Mouse (Mus musculus): ENCODE results near the gene Itga2b.

Itga2b gene

DNA sequence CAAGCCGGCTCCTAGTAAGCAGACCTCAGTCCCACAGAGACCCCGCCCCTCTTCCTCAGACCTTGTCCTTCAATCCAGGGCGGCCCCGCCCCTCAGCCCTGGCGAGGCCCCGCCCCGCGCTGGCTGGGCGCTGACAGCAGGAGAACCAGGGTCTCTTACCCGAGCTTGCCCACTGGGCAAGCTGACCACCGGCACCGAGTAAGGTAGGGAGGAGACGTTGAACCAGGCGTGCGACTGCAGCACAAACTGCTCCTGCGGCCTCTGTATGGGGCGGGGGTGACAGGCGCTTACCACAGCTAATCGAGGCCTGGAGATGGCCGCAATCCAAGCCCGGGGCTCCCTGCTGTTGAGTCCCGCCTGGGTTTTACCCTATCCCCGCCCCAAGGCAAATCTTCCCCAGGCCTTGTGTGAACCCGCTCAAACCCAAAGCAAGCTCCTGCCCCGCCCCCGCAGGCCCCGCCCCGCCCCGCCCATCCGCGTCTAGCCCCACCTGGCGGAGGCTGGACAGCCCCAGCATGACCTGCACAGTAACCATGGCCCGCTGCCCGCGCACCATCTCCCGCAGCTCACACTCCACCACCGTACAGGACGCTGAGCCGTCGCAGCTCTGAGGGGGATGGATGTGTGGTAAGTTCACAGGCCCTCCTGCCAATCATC lies 14.1 kb downstream of the Itga2b start:
- peak; percentile 65 to 69 for DNase-seq (ENCODE audit: low spot score in 2 of 2)

DNA sequence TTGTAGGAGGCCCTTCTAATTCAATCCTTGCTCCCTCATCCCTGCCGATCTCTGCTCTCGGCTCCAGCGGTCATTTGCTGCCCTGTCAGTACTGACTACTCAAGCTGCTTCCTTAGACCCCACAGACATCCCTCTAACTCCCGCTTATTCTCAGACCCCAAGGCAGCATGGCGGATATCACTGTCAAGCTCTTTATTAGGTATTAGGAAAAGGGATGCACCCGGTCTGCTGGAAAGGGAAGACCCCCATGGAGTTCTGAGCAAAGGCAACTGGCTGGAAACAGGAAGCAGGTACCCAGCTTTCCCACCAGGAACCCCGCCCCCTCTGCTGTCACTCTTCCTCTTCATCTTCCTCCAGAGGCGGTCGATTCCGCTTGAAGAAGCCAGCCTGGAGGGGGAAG lies 16.8 kb downstream of the Itga2b start:
- no peak for DNase-seq (ENCODE audit: low spot score in 2 of 2)

DNA sequence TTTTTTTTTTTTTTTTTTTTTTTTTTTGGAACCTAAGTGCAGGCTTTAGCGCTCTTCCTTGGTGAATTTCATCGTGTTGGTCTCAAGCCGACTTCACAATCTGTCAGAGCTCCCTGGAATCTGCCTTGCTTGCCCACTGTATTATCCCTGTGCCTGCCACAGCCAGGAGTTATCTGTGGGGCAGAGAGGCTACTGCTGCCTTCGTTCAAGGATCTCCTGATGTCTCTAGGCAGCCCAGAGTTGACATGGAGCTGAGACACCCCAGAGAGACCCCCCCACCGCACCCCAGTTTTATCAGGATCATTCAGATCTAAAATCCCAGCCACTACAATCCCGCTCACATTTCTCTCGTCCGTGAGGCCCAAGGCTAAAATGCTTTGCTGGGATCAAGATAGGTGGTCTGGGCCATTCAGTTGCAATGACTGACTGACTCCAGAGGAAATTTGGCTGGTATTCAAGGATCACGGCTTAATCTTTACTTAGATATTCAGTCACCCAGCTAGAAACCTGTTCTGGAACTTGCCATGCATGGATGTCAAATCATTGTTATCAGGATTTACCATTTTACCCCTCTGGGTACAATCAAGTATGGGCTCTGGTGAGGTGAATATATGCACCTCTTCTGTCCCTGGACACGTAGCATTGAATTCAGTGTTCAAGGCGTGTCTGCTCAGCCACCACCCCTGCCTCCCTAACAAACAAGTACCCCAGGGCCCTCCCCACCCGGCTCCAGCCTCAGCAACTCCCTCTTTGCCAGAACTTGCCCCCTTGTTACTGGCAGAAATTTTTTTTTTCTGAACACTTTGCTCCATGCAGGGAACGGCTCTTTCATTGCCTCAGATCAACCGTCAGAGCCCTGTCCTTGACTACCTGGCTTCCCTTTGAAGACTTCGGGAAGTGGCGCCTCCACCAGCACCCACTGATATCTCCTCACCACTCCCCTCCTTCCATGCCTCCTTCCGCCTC lies 20.6 kb downstream of the Itga2b start:
- no peak for DNase-seq (ENCODE audit: low spot score in 2 of 2)

DNA sequence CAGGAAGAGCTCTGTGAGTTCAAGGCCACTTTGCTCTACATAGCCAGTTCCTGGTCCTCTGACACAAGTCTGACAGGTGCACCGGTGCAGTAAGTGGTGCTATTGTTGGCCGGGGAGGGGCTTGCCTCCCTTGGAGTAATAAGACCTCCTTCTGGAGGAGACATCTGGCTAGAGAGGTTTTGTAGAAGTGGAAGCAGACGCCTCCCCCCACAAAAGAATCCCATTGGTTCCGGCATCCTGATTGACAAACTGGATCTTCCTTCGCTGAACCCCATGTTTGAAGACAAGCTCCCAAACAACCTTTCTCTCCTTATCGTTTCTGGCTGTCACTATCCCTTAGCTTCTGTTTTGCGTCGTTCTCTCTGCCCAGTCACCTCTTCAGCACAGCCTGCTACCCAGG lies 21.6 kb downstream of the Itga2b start:
- DNase-seq (ENCODE audit: low spot score in 2 of 2): no peak

DNA sequence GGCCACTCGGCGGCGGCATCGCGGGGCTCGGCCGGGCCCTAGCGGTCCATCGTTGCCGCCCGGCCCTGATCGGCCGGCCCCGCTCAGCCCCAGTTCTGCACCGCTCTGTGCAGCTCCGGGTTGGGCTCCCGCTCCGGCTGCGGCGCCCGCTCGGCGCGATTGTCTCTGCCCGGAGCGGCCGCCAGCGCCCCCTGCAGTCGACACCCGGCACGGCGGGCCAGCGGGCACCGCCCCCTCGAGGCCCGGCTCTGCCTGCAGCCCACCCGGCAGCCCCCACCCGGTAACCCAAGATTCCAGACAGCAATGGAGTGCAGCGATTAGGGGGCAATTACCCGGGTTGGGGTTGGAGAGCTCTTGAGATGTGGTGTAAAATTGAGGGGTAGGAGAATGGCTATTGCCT lies 22.4 kb downstream of the Itga2b start, which contains the start of gene Fam171a2:
Gene Fam171a2, minus strand, starts transcription at position 186 of the 400 bp plus-strand sequence.
- DNase-seq (ENCODE audit: low spot score in 2 of 2): peak in 1 of 2 experiments; percentile 65

DNA sequence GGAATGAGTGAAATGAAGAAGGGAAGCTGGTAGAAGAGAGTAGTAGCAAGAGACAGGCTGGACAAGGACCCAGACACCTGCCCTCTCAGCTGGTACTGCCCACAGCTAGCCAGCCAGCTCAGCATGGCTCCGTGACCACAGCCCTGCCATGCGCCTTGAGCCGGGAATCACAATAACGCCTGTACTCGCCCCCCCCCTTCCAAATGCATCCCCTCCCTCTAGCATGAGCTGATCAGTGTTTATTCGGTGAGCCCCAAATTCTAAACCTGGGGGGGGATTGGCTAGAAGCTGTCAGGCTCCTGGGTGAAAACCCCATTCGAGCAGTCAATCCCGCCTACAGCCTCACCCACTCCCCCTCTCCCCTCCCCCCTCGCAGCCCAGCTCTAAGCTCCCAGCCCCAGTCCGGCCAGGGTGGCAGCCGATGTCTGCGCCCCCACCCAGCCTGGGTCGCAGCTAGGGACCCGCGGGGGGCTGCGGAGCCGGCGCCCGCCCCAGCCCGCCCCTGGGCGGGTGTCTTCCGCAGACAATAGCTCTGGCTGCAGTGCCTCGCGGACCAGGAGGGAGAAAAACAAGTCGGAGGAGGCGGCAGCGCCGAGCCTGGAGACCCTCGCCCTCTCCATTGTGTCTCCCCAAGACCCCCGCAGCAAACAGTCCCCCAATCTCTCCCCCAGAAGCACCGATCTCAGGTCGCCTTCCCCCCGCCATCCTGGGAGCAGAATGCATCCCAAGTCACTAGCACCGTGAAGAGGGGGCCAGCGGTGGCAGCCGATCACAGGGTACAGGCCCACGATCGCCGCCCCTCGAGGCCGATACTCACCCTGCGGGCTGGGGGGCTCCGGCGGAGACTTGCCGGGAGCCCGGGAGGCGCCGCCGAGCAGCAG lies 23.1 kb downstream of the Itga2b start:
- DNase-seq (ENCODE audit: low spot score in 2 of 2): no peak

DNA sequence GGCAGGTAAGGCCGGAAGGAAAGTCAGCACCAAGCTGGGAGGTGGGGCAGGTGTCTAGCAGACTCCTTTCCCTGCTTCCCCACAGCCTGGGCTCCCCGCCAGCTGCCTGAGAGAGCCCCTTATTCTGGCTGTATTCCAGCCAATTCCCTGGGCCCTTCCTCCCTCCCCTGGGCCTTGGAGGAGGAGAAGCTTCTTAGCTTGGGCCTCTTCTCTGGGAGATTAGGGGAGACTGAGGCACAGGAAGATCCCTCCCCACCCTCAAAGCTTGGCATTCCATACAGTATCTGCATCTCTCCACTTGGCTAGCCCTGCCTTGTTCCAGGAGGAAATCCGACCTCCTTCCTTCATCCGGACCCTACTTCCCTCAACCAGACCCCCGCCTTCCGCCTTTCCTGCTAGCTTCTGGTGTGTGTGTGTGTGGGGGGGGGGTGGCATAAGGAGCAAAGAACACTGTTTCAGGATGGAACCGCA lies 24.0 kb downstream of the Itga2b start:
- no peak for DNase-seq (ENCODE audit: low spot score in 2 of 2)

DNA sequence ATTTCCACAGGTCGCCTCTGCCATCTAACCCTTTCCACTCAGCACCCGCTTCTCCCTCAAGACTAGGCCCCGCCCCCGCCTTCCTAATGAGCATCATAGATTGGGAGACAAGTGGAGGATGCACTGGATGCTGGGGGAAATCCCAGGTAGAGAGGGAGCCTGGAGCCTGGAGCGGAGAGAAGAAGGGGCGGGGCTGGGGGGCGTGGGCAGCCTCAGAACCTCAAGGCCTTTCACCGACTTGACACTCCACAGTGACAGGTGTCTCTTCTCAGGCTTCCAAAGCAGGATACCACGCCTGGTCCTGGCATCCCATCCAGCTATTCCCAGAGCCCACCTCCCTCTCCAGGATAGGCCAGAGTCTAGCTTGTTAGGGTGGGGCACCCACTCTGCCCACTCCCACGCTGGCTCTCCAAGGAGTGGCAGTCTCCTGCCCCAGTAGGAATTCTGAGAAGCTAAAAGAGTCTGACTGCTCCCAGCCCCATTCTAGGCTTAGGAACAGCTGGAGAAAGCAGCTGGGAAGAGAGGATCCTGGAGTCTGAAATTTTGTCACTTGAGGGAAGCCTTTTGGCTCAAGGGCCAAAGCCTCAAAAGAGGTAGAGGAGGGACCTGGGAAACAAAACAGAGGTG lies 24.5 kb downstream of the Itga2b start:
- DNase-seq (ENCODE audit: low spot score in 2 of 2): peak in 1 of 2 experiments; percentile 43

DNA sequence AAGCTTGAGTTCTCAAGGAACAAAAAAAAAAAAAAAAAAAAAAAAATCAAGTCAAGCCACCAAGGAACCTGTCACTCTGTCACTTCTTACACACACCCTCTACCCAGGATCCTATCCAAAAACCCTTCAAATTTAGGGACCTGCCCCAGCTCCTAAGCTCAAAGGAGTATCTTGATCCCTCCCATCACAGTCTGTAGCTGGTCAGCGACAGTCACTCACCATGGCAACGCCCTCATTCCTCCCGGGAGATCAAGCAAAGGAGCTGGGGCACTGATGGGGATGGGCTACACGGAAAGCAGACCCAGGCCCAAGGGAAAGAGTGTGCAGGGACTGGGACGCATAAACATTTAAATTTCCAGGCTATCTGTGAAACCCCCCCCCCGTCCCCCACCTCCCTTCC lies 25.1 kb downstream of the Itga2b start:
- no peak for DNase-seq (ENCODE audit: low spot score in 2 of 2)

DNA sequence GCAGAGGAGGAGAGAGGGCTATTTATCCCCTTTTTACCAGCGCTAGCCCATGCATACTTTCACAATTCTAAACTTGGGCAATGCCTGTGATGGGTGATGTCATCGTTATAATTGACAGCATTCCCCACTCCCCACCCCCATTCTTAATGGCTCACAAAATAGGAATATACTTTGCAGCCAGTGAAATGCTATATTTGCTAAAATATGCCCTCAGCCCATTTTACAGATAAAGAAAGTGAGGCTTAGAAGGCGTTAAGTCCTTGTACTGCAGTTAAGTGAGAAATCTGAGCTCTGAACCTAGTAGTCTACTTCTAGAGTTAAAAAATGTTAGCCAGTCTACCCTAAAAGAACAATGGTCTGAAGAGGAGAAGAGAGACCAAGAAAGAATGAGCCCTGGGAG lies 25.6 kb downstream of the Itga2b start:
- DNase-seq (ENCODE audit: low spot score in 2 of 2): no peak

DNA sequence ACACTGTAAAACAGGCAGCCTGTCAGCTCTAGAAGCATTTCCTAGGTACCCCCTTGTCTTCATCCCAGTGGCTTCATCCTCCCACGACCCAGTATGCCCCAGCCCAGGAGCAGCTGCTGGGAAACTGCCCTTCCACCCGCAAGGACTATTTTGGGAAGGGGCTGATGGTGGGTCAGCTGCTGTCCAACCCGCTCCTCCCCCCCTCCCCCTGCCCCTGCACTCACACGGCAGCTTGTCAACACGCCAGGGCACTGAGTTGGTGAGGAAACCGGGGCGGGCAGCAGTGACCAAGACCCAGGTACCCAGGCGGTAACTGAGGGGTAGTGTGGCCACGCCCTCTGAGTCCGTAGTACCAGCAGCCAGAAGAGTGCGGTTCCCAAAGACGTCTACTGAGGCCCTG lies 26.2 kb downstream of the Itga2b start:
- DNase-seq (ENCODE audit: low spot score in 2 of 2): no peak

DNA sequence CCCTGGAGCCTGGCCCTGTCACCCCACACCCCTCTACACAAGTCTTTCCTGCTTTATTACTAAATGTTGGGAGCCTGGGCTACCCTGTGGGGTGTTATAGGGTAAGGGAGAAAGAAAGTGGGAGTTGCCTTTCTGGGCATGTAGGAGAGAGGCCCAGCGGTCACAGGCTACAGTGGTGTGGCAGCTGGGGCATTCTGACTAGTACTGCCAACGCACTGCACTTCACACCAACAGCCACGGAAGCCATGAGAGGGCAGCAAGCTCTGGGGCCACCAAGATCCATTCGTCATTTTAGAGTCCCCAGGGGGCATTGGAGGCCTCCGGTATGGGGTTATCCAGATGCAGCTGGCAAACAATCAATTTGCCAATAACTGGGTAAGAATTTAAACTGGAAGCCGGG lies 27.8 kb downstream of the Itga2b start:
- no peak for DNase-seq (ENCODE audit: low spot score in 2 of 2)

DNA sequence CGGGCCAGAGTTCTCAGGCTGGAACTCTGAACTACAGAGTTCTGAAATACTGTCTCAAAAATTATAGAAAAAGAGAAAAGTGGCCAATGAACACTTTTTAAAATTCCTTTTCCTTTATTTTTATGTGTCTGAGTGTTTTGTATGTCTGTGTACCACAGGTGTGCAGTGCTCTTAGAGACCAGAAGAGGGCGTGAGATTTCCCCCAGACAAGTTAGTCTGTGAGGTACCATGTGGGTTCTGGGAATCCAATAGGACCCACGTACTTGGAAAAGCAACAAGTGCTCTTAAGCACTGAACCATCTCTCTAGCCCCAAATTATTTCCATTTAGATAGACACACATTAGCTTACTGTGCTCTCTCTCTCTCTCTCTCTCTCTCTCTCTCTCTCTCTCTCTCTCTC lies 28.5 kb downstream of the Itga2b start:
- no peak for DNase-seq (ENCODE audit: low spot score in 2 of 2)

DNA sequence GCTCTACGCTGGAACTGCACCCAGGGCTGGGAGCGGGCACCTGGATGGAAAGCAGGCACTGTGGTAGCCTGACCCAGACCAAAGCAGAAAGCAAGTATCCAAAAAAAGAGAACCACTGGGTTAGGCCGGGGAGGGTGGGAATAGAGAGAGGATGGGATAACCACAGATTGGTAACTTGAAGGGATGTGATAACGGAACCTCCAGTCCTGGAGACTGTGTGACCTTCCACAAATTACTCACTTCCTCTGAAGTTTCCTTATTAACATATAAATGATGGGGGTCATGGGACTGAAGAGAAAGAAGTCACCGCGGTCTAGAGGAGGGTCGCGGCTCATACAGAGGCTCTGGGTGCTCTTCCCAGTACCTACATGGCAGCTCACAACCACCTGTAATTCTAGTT lies 29.7 kb downstream of the Itga2b start:
- no peak for DNase-seq (ENCODE audit: low spot score in 2 of 2)

DNA sequence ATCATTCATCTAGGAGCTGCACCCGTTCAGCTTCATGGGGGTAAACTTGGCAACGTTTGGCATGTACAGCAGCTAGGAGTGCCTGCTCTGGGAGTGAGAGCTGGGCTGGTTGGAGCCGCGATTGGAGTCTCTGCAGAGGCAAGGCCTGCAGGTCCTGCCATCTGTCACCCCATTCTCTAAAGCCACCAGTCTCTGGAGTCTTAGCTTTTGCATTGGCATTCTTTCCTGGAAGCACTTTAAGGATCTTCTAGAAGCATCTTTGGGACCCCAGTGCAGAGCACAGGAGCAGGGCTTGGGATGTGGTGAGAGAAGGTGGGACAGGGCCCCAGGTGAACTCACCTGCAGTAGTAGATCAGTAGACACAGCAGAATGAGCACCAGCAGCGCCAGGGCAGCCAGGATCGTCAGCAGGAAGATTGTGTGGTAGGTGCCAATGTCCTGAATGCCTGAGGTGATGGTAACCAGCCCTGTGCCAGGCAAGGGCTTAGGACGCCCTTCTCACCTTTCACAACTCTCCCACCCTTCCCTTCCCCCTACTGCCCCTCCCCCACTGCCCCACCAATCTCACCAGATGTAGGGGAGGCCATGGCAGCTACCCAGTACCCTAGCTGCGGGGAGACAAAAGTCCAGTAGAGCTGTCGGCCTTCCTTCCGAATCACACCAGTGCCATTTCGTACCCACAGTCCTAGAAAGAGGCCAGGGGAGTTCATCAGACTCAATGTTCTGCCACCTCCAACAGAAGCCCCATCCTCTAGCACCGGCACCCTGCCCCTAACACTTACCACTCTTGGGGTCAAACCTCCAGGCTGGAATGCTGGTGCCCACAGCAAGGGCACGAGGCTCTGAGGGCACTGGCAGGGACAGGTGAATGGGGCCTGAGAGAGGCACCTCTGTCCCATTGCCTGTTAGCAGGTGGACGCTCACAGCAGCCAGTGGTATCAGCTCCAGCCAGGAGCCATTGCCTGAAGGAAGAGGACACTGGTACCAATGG lies 30.5 kb downstream of the Itga2b start:
- DNase-seq (ENCODE audit: low spot score in 2 of 2): no peak

DNA sequence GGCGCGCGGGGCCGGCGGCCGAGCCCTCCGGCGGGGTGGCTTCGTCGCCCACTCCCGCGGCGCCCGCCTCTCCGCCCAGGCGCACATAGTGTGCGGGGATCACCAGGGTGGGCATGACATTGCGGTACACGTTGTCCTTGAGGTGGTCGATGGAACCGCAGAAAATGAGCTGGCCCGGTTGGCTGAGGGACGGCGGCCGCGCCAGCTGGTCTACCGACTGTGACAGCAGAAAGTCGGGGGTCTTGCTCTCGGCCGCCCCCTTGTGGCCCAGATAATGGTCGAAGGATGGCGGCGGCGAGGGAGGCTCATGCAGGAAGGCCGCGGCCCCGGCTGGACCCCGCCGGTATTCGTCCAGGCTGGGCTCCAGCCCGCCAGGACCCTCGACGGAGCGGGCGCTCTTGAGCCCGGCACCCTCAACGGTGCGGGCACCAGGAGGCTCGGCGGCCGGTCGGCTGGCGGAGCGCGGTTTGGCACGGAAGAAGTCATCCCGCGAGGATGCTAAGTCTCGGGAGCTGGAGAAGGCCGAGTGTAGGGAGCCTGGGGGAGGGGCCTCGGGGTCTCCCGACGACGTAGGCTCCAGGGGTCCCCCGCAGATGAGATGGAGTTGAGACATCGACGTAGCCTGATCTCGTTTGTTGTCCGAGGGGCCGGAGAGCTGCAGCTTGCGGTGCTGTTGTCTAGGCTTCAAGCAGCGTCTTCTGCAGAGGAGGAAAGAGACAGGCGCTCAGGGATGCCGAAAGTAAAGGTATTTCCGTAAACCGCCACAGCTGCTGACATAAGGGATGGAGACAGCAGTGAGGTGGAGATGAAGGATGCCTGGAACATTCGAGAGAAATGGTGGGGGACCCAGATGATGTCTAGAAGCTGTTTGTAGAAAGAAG lies 31.5 kb downstream of the Itga2b start:
- DNase-seq (ENCODE audit: low spot score in 2 of 2): peak in 1 of 2 experiments; percentile 59

DNA sequence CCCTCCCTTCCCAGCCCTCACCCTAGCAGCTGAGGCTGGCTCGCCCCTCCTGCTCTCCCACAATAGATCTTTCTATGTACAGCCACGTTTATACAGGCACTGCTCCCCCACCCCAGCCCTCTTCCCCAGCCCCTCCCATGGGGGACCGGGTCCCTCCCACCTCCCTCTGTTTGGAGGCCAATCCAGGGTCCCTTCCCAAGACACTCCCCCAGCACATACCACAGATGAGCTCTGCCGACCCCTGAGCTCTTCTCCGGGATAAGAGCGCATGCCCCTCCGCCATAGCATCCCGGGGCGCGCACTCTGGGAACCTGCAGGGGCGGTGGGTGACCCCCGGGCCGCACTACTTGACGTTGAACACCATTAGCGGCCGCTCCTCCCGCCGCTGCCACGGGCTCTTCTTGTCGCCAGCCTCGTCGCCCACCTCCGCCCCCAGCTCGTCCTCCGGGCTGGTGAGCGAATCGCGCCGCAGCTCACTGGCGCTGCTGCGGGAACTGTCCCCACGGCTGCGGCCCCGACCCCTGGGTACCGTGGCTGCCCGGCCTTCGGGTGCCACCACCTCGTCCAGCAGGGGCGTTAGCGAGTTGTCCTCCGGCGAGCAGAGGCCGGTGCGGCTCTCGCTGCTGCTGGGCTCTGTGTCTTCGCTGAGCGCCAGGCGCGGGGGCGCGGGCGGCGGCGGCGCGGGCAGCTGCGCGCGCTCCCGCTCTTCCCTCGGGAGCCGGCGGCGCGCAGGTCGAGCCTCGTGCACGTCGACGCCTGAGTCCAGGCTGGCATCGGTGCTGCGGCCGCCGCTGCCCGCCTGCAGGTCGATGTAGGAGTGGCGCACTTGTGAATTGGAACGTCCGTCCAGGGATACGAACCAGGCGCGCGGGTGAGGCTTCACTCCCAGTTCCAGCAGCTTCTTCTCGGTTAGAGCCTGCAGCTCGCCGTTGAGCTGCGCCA lies 32.5 kb downstream of the Itga2b start:
- no peak for DNase-seq (ENCODE audit: low spot score in 2 of 2)

DNA sequence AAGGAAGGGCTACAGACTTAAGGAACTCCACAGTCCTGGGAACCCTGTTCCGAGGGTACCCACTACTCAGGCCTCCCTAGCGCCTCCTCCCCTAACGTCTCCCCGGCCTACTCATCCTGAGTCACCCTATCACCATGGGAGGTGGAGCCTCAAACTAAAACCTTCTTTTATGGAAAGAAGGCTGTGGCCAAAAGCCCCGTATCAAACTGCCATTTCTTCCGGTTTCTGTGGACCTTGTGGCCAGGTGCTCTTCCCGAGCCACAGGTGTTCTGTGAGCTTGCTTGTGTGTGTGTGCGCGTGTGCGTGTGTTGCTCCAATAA lies 33.5 kb downstream of the Itga2b start:
- DNase-seq (ENCODE audit: low spot score in 2 of 2): no peak

Measured in urinary bladder, adult 18-20 months (tissue).